In genomic region chr14:110618496-110618920, GRCm38 (mm10) we compare ENCODE assay signal across 10 mouse cellular contexts.
DNase-seq lines count a peak whose midpoint lies in the region; ATAC-seq lines count a peak whose summit lies in the region.
"Had no signal": no experiment of that assay in that cellular context is flagged by ENCODE, and none has a peak within 500 bp of the region (broad histone marks: within the 10 kb centered on the region; RNA-seq: fewer than 3 reads in every experiment).

No protein-coding gene starts in this region.

- H3K4me3 ChIP-seq in kidney, embryonic 16.5 days (ENCODE audit: low read length), result no peak overlapping the region
- H3K4me3 ChIP-seq: embryonic facial prominence, embryonic 15.5 days; hindbrain, embryonic 15.5 days had no signal

- no peak overlapping the region for H3K4me2 ChIP-seq in kidney, embryonic 16.5 days (replicated peaks; ENCODE audit: low read depth, low read length)
- H3K4me2 ChIP-seq: embryonic facial prominence, embryonic 15.5 days; hindbrain, embryonic 15.5 days had no signal

- 0 out of 2 replicates have a peak, but pooled peaks have one; percentile 46 for ATAC-seq in kidney, embryonic 16.5 days (ENCODE audit: low FRiP score, low TSS enrichment)

- H3K27ac ChIP-seq in kidney, embryonic 16.5 days (ENCODE audit: low read length), result no peak overlapping the region
- H3K27ac ChIP-seq: embryonic facial prominence, embryonic 15.5 days; hindbrain, embryonic 15.5 days had no signal

- H3K9me3 ChIP-seq in kidney, embryonic 16.5 days (ENCODE audit: low read length), result no peaks in the 10 kb centered on the region
- H3K9me3 ChIP-seq: embryonic facial prominence, embryonic 15.5 days; hindbrain, embryonic 15.5 days had no signal

- intact Hi-C loops in heart, postnatal 10 days (cut with DNase I), result no loop called here

- H3K36me3 ChIP-seq in kidney, embryonic 16.5 days (ENCODE audit: insufficient read depth, low read length), result no peaks in the 10 kb centered on the region
- H3K36me3 ChIP-seq: embryonic facial prominence, embryonic 15.5 days; hindbrain, embryonic 15.5 days had no signal

- H3K4me1 ChIP-seq in kidney, embryonic 16.5 days (ENCODE audit: insufficient read depth, low read length), result no peaks in the 10 kb centered on the region
- H3K4me1 ChIP-seq: embryonic facial prominence, embryonic 15.5 days; hindbrain, embryonic 15.5 days had no signal

- no peak for DNase-seq in kidney, adult 11 months
- peak; percentile 12 for DNase-seq in fibroblast of lung, adult 2 months (ENCODE audit: low read depth)
- peak; percentile 53 for DNase-seq in heart, postnatal 10 days
- DNase-seq in lung, postnatal 36 days, result peak; percentile 26
- DNase-seq in retina, embryonic 14.5 days (ENCODE audit: low spot score), result no peak
- no peak for DNase-seq in right cerebral cortex, postnatal 10 days (ENCODE audit: low spot score in 2 of 2)
- DNase-seq: cerebellum, adult 9-10 months had no signal

- no peaks in the 10 kb centered on the region for H3K27me3 ChIP-seq in kidney, embryonic 16.5 days (ENCODE audit: insufficient read depth, low read length)
- H3K27me3 ChIP-seq: embryonic facial prominence, embryonic 15.5 days; hindbrain, embryonic 15.5 days had no signal

- H3K9ac ChIP-seq in kidney, embryonic 16.5 days (replicated peaks; ENCODE audit: low read length), result no peak overlapping the region
- H3K9ac ChIP-seq: embryonic facial prominence, embryonic 15.5 days; hindbrain, embryonic 15.5 days had no signal

- 51% methylated on average over 3 of the region's 3 CpGs for WGBS in kidney, embryonic 16.5 days

Comparison
In these comparisons a context has a peak if more than half of its experiments do, and no peak if none do; other contexts are left out.
1. DNase-seq: peak in fibroblast of lung, adult 2 months (single experiment), heart, postnatal 10 days (2 of 2) and lung, postnatal 36 days (single experiment); none in kidney, adult 11 months (single experiment), retina, embryonic 14.5 days (single experiment) and right cerebral cortex, postnatal 10 days (0 of 2).